Mouse (Mus musculus): Measurements from ENCODE around the gene Med9. TPM values are rescaled to one million over a fixed set of nuclear protein-coding genes. Genes with fewer than 3 reads are reported as not detected.

The Med9 gene
- polyA plus RNA-seq (2015; fragmentation: Nextera tagmentation; extraction: Ambion mirVana), result 28.6 and 29.7 TPM in 2 replicates

DNA sequence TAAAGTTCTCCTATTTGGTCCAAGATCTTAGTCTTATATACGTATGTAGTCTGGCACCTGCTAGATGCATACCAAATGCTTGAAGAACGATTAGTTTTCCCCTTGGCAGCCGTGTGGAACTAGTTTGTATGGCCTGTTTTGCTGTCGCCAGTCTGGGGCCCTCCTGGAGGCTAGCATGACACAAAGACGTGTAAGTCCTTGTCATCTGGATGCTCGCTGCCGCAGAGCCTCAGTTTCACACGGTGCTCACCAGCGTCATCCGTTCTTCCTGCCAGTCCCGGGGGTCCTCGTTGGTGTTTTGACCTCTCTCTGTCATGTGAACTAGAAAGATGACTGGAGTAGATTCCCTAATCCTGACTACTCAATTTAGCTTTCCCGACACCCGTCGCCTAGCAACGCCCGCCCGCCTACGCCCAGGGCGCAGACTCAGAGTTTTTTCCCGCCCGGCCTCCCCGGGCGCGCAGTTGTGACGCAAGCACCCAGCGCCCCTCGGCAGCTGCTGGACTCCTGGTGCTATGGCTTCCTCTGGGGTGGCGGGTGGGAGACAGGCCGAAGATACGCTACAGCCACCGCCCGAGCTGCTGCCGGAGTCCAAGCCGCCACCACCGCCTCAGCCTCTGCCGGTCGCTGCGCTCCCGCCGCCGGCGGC, at the start of gene Med9:
TSS of gene Med9 (plus strand) at position 455 of the 649 bp plus-strand sequence.

DNA sequence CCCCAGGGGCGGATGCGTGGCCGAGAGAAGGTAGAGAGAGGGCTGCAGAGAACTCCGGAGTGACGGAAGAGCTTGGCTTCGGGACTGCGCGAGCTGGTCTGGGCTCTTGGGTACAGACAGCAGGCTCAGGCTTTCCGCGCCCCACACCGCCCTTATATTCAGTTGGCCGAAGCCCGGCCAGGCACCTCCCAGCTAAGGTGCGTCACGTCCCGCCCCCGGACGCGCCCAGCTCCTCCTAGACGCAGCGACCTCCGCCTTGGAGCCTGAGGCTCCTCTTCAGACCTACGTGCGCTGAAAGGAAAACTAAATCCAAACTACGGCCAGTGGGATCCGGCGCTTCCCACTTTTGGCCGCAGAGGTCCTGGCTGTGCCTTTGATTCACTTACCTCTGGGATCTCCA, 16.8 kb downstream of the Med9 start, which contains the start of gene Rasd1:
TSS of gene Rasd1 (minus strand) at position 127 of the 400 bp plus-strand sequence.

Other genes starting within 250 kb of the Med9 start
- gene Pld6, start 160.6 kb upstream of the Med9 start, polyA plus RNA-seq (2015; fragmentation: Nextera tagmentation; extraction: Ambion mirVana), result 0.29 and 0.64 TPM in 2 replicates
- 15.5 and 19.9 TPM in 2 replicates for gene Flcn, start 138.2 kb upstream of the Med9 start, polyA plus RNA-seq (2015; fragmentation: Nextera tagmentation; extraction: Ambion mirVana)
- 20.3 and 23.0 TPM in 2 replicates for gene Nt5m, start 108.8 kb upstream of the Med9 start, polyA plus RNA-seq (2015; fragmentation: Nextera tagmentation; extraction: Ambion mirVana)
- gene Cops3, start 108.4 kb upstream of the Med9 start, polyA plus RNA-seq (2015; fragmentation: Nextera tagmentation; extraction: Ambion mirVana), result 108 and 116 TPM in 2 replicates
- 0.45 and 0.60 TPM in 2 replicates for gene Rasd1, start 16.7 kb downstream of the Med9 start, polyA plus RNA-seq (2015; fragmentation: Nextera tagmentation; extraction: Ambion mirVana)
- gene Pemt, start 98.3 kb downstream of the Med9 start, polyA plus RNA-seq (2015; fragmentation: Nextera tagmentation; extraction: Ambion mirVana), result 6.9 and 8.5 TPM in 2 replicates
- gene Rai1, start 156.8 kb downstream of the Med9 start, polyA plus RNA-seq (2015; fragmentation: Nextera tagmentation; extraction: Ambion mirVana), result 16.6 and 18.3 TPM in 2 replicates